Mouse (Mus musculus) embryonic fibroblast, embryonic 13.5 days (primary cell): ENCODE measurements around the gene Gm11549. TPM values are rescaled to one million over a fixed set of nuclear protein-coding genes. Genes with fewer than 3 reads are reported as not detected.

ENCODE experiments used
- H3K27ac ChIP-seq: 2 replicates; pipeline ENCODE4 v1.5.1; 2012; ENCODE audit warnings: low read length, control low read depth, inconsistent platforms; ENCODE audit not compliant: insufficient read depth
- H3K4me1 ChIP-seq: 2 replicates; pipeline ENCODE4 v1.6.1; 2011; ENCODE audit warnings: low read length; ENCODE audit not compliant: control insufficient read depth, insufficient read depth
- H3K4me3 ChIP-seq: 2 replicates; pipeline ENCODE4 v1.5.1; 2011; ENCODE audit warnings: mild to moderate bottlenecking, control low read depth, low read length; ENCODE audit not compliant: insufficient read depth
- CTCF ChIP-seq: IDR thresholded peaks from 2 replicates; pipeline ENCODE4 v1.5.1; 2011; ENCODE audit warnings: mild to moderate bottlenecking, control low read depth, low read length, moderate library complexity, borderline replicate concordance; ENCODE audit not compliant: insufficient read depth
- POLR2A ChIP-seq: IDR thresholded peaks from 2 replicates; pipeline ENCODE4 v1.6.1; 2011; ENCODE audit warnings: low read depth, mild to moderate bottlenecking, control low read depth, low read length, moderate library complexity
- polyA plus RNA-seq: library from polyadenylated mRNA; stranded (reverse); fragments of >200 nt; gene quantifications from 2 replicates; pipeline ENCODE4 v1.2.4, GENCODE M21; 2011; ENCODE audit warnings: low read depth; ENCODE audit not compliant: missing spikeins, insufficient read length

Gm11549 gene
- polyA plus RNA-seq, 1 experiment: 0.30 TPM

GRCm38 (mm10) chr3:36474938-36475483, 46.6 kb downstream of the Gm11549 start:
- TF ChIP-seq POLR2A: no peak; the same call in 1 of the 2 replicates
- TF ChIP-seq CTCF: no peak
- Histone ChIP-seq H3K27ac (peak overlapping the region; percentile 92), H3K4me3 (peak overlapping the region; percentile 96), H3K4me1 (peaks cover 14% of the 10 kb centered on the region)

- H3K4me3 ChIP-seq: peak overlapping the region; percentile 96
Measured at GRCm38 (mm10) chr3:36474421-36474820, 47.2 kb downstream of the Gm11549 start.

GRCm38 (mm10) chr3:36473222-36473621, 48.4 kb downstream of the Gm11549 start:
- peaks cover 16% of the 10 kb centered on the region for H3K4me1 ChIP-seq
- H3K27ac ChIP-seq: no peak overlapping the region
- H3K4me3 ChIP-seq: peak overlapping the region; percentile 49
- TF ChIP-seq CTCF: no peak
- TF ChIP-seq POLR2A: no peak

More at GRCm38 (mm10) chr3:36474421-36474820, 47.2 kb downstream of the Gm11549 start:
- peaks cover 18% of the 10 kb centered on the region for H3K4me1 ChIP-seq
- H3K27ac ChIP-seq: peak overlapping the region; percentile 92
- no peak for TF ChIP-seq CTCF
- TF ChIP-seq POLR2A: no peak

- TF ChIP-seq CTCF (no peak), POLR2A (no peak)
- Histone ChIP-seq H3K4me3 (peak overlapping the region; percentile 43), H3K27ac (no peak overlapping the region), H3K4me1 (peaks cover 20% of the 10 kb centered on the region)
Measured at GRCm38 (mm10) chr3:36471856-36472255, 49.8 kb downstream of the Gm11549 start.

GRCm38 (mm10) chr3:36468871-36469270, 52.7 kb downstream of the Gm11549 start:
- peaks cover 25% of the 10 kb centered on the region for H3K4me1 ChIP-seq
- H3K4me3 ChIP-seq: no peak overlapping the region
- TF ChIP-seq POLR2A: no peak
- no peak for TF ChIP-seq CTCF
- H3K27ac ChIP-seq: peak overlapping the region; percentile 3; the same call in 1 of the 2 replicates

- Histone ChIP-seq H3K27ac (peak overlapping the region; percentile 66), H3K4me1 (peaks cover 25% of the 10 kb centered on the region), H3K4me3 (no peak overlapping the region)
- TF ChIP-seq CTCF: no peak
- no peak for TF ChIP-seq POLR2A
Measured at GRCm38 (mm10) chr3:36467632-36468031, 54.0 kb downstream of the Gm11549 start.

- Histone ChIP-seq H3K4me3 (no peak overlapping the region), H3K27ac (no peak overlapping the region), H3K4me1 (peaks cover 21% of the 10 kb centered on the region)
- TF ChIP-seq CTCF: no peak
- TF ChIP-seq POLR2A: no peak
Measured at GRCm38 (mm10) chr3:36465538-36465937, 56.1 kb downstream of the Gm11549 start.

Other genes with a start within 250 kb of the Gm11549 start
- 593 and 759 TPM in 2 replicates for gene Anxa5, start 45.9 kb downstream of the Gm11549 start, polyA plus RNA-seq
- gene 1810062G17Rik, start 45.9 kb downstream of the Gm11549 start, polyA plus RNA-seq: 0.97 and 1.1 TPM in 2 replicates
- 52.2 and 53.3 TPM in 2 replicates for gene Exosc9, start 30.8 kb upstream of the Gm11549 start, polyA plus RNA-seq
- gene Ccna2, start 50.3 kb upstream of the Gm11549 start, polyA plus RNA-seq: 72.9 and 117 TPM in 2 replicates
- gene Bbs7, start 91.7 kb upstream of the Gm11549 start, polyA plus RNA-seq: 16.0 and 19.4 TPM in 2 replicates
- gene Trpc3, start 168.4 kb upstream of the Gm11549 start, polyA plus RNA-seq: 0.60 TPM in 1 of 2 replicates, not detected in the other